Mouse (Mus musculus): Measurements from ENCODE around the gene Gjb1.

Gene Gjb1

GRCm38 (mm10) chrX:101418946-101419724 lies 43.0 kb downstream of the Gjb1 start:
- DNase-seq (ENCODE audit: low spot score in 2 of 2), result peak; percentile 23

- peak; percentile 77 to 80 for DNase-seq (ENCODE audit: low spot score in 2 of 2)
These were observed 43.8 kb downstream of the Gjb1 start for GRCm38 (mm10) chrX:101419725-101420699.

GRCm38 (mm10) chrX:101420700-101421095 lies 44.5 kb downstream of the Gjb1 start, which contains the start of gene Zmym3:
Gene Zmym3 (minus strand): TSS chrX:101420849.
- no peak for DNase-seq (ENCODE audit: low spot score in 2 of 2)

GRCm38 (mm10) chrX:101423462-101423861 lies 47.3 kb downstream of the Gjb1 start:
- no peak for DNase-seq (ENCODE audit: low spot score in 2 of 2)

GRCm38 (mm10) chrX:101427774-101428173 lies 51.6 kb downstream of the Gjb1 start:
- no peak for DNase-seq (ENCODE audit: low spot score in 2 of 2)

GRCm38 (mm10) chrX:101428785-101429141 lies 52.6 kb downstream of the Gjb1 start:
- peak in 1 of 2 experiments; percentile 9 for DNase-seq (ENCODE audit: low spot score in 2 of 2)

GRCm38 (mm10) chrX:101429142-101429949 lies 53.2 kb downstream of the Gjb1 start, which contains the start of gene Nono:
Gene Nono (plus strand): TSS chrX:101429318.
- DNase-seq (ENCODE audit: low spot score in 2 of 2), result peak; percentile 73 to 90

- no peak for DNase-seq (ENCODE audit: low spot score in 2 of 2)
These were observed 53.8 kb downstream of the Gjb1 start for GRCm38 (mm10) chrX:101429976-101430375.

All from right cerebral cortex, postnatal 36 days (tissue).